ENCODE assay signal across 8 mouse cellular contexts in genomic region chr17:35164218-35164567, GRCm38 (mm10). TPM values are rescaled to one million over a fixed set of nuclear protein-coding genes. Genes with fewer than 3 reads are reported as not detected.
DNase-seq lines count a peak whose midpoint lies in the region; ATAC-seq and TF ChIP-seq lines count a peak whose summit lies in the region.

No protein-coding gene starts in this region.

- peak overlapping the region; percentile 100 for H3K9ac ChIP-seq in embryonic facial prominence, embryonic 12.5 days
- H3K9ac ChIP-seq in neural tube, embryonic 13.5 days, result peak overlapping the region; percentile 100

- DNase-seq in layer of hippocampus, adult 2 months (ENCODE audit: low spot score in 2 of 2), result no peak
- no peak for DNase-seq in layer of hippocampus, adult 18-20 months (ENCODE audit: low spot score in 2 of 2)
- DNase-seq in limb, embryonic 10.5 days (ENCODE audit: low spot score), result no peak
- no peak for DNase-seq in testis, postnatal 10 days (ENCODE audit: low spot score)
- DNase-seq in adrenal gland, postnatal 4 days (ENCODE audit: low spot score in 2 of 2), result no peak
- DNase-seq in urinary bladder, postnatal 25 days (ENCODE audit: low spot score), result no peak

- TF ChIP-seq CTCF in layer of hippocampus, adult 2 months (conservative IDR thresholded peaks at IDR 0.05), result no peak

- ATAC-seq in embryonic facial prominence, embryonic 12.5 days (ENCODE audit: insufficient number of reproducible peaks, insufficient read depth, low FRiP score, low TSS enrichment), result no peak; the same call in 1 of the 2 replicates
- ATAC-seq in neural tube, embryonic 13.5 days (ENCODE audit: low read depth), result peak; percentile 1; the same call in 1 of the 2 replicates

- no peaks in the 10 kb centered on the region for H3K9me3 ChIP-seq in embryonic facial prominence, embryonic 12.5 days
- H3K9me3 ChIP-seq in limb, embryonic 10.5 days (replicated peaks), result no peaks in the 10 kb centered on the region
- H3K9me3 ChIP-seq in neural tube, embryonic 13.5 days, result no peaks in the 10 kb centered on the region

- peak overlapping the region; percentile 95 for H3K4me2 ChIP-seq in embryonic facial prominence, embryonic 12.5 days (replicated peaks)
- H3K4me2 ChIP-seq in neural tube, embryonic 13.5 days, result peak overlapping the region; percentile 100

- H3K27ac ChIP-seq in layer of hippocampus, adult 2 months, result peak overlapping the region; percentile 99
- H3K27ac ChIP-seq in embryonic facial prominence, embryonic 12.5 days, result peak overlapping the region; percentile 97
- H3K27ac ChIP-seq in limb, embryonic 10.5 days, result peak overlapping the region; percentile 99
- H3K27ac ChIP-seq in neural tube, embryonic 13.5 days (replicated peaks), result peak overlapping the region; percentile 98

- under 1% methylated on average over 25 of the region's 28 CpGs for WGBS in embryonic facial prominence, embryonic 12.5 days
- WGBS in limb, embryonic 10.5 days, result 0% methylated on average over 28 of the region's 28 CpGs
- WGBS in neural tube, embryonic 13.5 days, result 0% methylated on average over 20 of the region's 28 CpGs

- peak overlapping the region; percentile 89 for H3K4me3 ChIP-seq in layer of hippocampus, adult 2 months
- H3K4me3 ChIP-seq in embryonic facial prominence, embryonic 12.5 days, result peak overlapping the region; percentile 99
- H3K4me3 ChIP-seq in limb, embryonic 10.5 days, result peak overlapping the region; percentile 98
- H3K4me3 ChIP-seq in neural tube, embryonic 13.5 days, result peak overlapping the region; percentile 99

- no peaks in the 10 kb centered on the region for H3K27me3 ChIP-seq in embryonic facial prominence, embryonic 12.5 days
- H3K27me3 ChIP-seq in limb, embryonic 10.5 days (ENCODE audit: low read depth, poor library complexity, severe bottlenecking), result no peaks in the 10 kb centered on the region
- H3K27me3 ChIP-seq in neural tube, embryonic 13.5 days, result no peaks in the 10 kb centered on the region

- peaks cover 18% of the 10 kb centered on the region for H3K4me1 ChIP-seq in embryonic facial prominence, embryonic 12.5 days
- H3K4me1 ChIP-seq in limb, embryonic 10.5 days, result peaks cover 32% of the 10 kb centered on the region
- peaks cover 43% of the 10 kb centered on the region for H3K4me1 ChIP-seq in neural tube, embryonic 13.5 days (replicated peaks)

- H3K36me3 ChIP-seq in embryonic facial prominence, embryonic 12.5 days, result peaks cover 32% of the 10 kb centered on the region
- peaks cover 38% of the 10 kb centered on the region for H3K36me3 ChIP-seq in limb, embryonic 10.5 days
- peaks cover 33% of the 10 kb centered on the region for H3K36me3 ChIP-seq in neural tube, embryonic 13.5 days

RNA-seq across cellular contexts. Expression of gene Prrc2a, which starts 0.5 kb away (rescaled TPM):
- 100 to 1,000 TPM; 339 to 370 TPM for total RNA-seq in layer of hippocampus, adult 2 months (2021)
- 100 to 1,000 TPM; 317 to 343 TPM for total RNA-seq in layer of hippocampus, adult 18-20 months (2021)
- polyA plus RNA-seq in embryonic facial prominence, embryonic 12.5 days (2016; fragmentation: Nextera tagmentation; extraction: Ambion mirVana), result 225 and 230 TPM in 2 replicates
- 213 and 229 TPM in 2 replicates for polyA plus RNA-seq in limb, embryonic 10.5 days (2016; fragmentation: Nextera tagmentation; extraction: Ambion mirVana)
- 178 and 185 TPM in 2 replicates for polyA plus RNA-seq in neural tube, embryonic 13.5 days (2015; fragmentation: Nextera tagmentation; extraction: Ambion mirVana)
- 100 to 1,000 TPM; 264 to 295 TPM for total RNA-seq in adrenal gland, postnatal 4 days (2021)

RNA-seq across cellular contexts. Expression of gene Aif1, which starts 11.7 kb away (rescaled TPM):
- total RNA-seq in layer of hippocampus, adult 2 months (2021), result 10 to 100 TPM; 11.1 to 11.8 TPM
- total RNA-seq in layer of hippocampus, adult 18-20 months (2021), result 10 to 100 TPM in 1 of 2 experiments, 1 to 10 TPM in 1; 9.4 to 13.0 TPM
- 7.0 and 7.3 TPM in 2 replicates for polyA plus RNA-seq in embryonic facial prominence, embryonic 12.5 days (2016; fragmentation: Nextera tagmentation; extraction: Ambion mirVana)
- 1.5 and 1.8 TPM in 2 replicates for polyA plus RNA-seq in limb, embryonic 10.5 days (2016; fragmentation: Nextera tagmentation; extraction: Ambion mirVana)
- polyA plus RNA-seq in neural tube, embryonic 13.5 days (2015; fragmentation: Nextera tagmentation; extraction: Ambion mirVana), result 11.4 and 12.7 TPM in 2 replicates
- total RNA-seq in adrenal gland, postnatal 4 days (2021), result 10 to 100 TPM in 1 of 2 experiments, 1 to 10 TPM in 1; 9.8 to 10.6 TPM

RNA-seq across cellular contexts. Expression of gene Lst1, which starts 24.0 kb away (rescaled TPM):
- total RNA-seq in layer of hippocampus, adult 2 months (2021), result 1 to 10 TPM; 6.2 to 8.6 TPM
- 1 to 10 TPM; 5.5 to 6.7 TPM for total RNA-seq in layer of hippocampus, adult 18-20 months (2021)
- polyA plus RNA-seq in embryonic facial prominence, embryonic 12.5 days (2016; fragmentation: Nextera tagmentation; extraction: Ambion mirVana), result 5.9 and 7.7 TPM in 2 replicates
- 1.6 and 2.0 TPM in 2 replicates for polyA plus RNA-seq in limb, embryonic 10.5 days (2016; fragmentation: Nextera tagmentation; extraction: Ambion mirVana)
- polyA plus RNA-seq in neural tube, embryonic 13.5 days (2015; fragmentation: Nextera tagmentation; extraction: Ambion mirVana), result 7.8 and 8.9 TPM in 2 replicates
- total RNA-seq in adrenal gland, postnatal 4 days (2021), result 10 to 100 TPM; 11.0 to 13.5 TPM

RNA-seq across cellular contexts. Expression of gene Bag6, which starts 29.2 kb away (rescaled TPM):
- 100 to 1,000 TPM; 320 to 334 TPM for total RNA-seq in layer of hippocampus, adult 2 months (2021)
- total RNA-seq in layer of hippocampus, adult 18-20 months (2021), result 100 to 1,000 TPM; 323 to 339 TPM
- polyA plus RNA-seq in embryonic facial prominence, embryonic 12.5 days (2016; fragmentation: Nextera tagmentation; extraction: Ambion mirVana), result 73.3 and 74.0 TPM in 2 replicates
- polyA plus RNA-seq in limb, embryonic 10.5 days (2016; fragmentation: Nextera tagmentation; extraction: Ambion mirVana), result 74.2 and 74.7 TPM in 2 replicates
- 67.1 and 75.0 TPM in 2 replicates for polyA plus RNA-seq in neural tube, embryonic 13.5 days (2015; fragmentation: Nextera tagmentation; extraction: Ambion mirVana)
- total RNA-seq in adrenal gland, postnatal 4 days (2021), result 100 to 1,000 TPM; 425 to 435 TPM

RNA-seq across cellular contexts. Expression of gene Ltb, which starts 30.0 kb away (rescaled TPM):
- under 1 TPM; 0.76 to 0.77 TPM for total RNA-seq in layer of hippocampus, adult 2 months (2021)
- under 1 TPM; 0.41 to 0.64 TPM for total RNA-seq in layer of hippocampus, adult 18-20 months (2021)
- 0.95 and 0.98 TPM in 2 replicates for polyA plus RNA-seq in embryonic facial prominence, embryonic 12.5 days (2016; fragmentation: Nextera tagmentation; extraction: Ambion mirVana)
- 0.38 and 0.45 TPM in 2 replicates for polyA plus RNA-seq in limb, embryonic 10.5 days (2016; fragmentation: Nextera tagmentation; extraction: Ambion mirVana)
- polyA plus RNA-seq in neural tube, embryonic 13.5 days (2015; fragmentation: Nextera tagmentation; extraction: Ambion mirVana), result 0.22 and 0.58 TPM in 2 replicates
- total RNA-seq in adrenal gland, postnatal 4 days (2021), result 1 to 10 TPM; 6.6 to 9.3 TPM
